Mouse (Mus musculus) stomach, postnatal 0 days (tissue): ENCODE measurements around the gene Afmid. TPM values are rescaled to one million over a fixed set of nuclear protein-coding genes. Genes with fewer than 3 reads are reported as not detected.

ENCODE experiments used
- ATAC-seq: fragments of 200-750 bp; cut with Nextera tagmentation; 2 replicates; pipeline ENCODE4 v1.8.0; 2017; ENCODE audit not compliant: low FRiP score, low TSS enrichment
- DNase-seq: peaks from one replicate; pipeline ENCODE4 v3.0.0-alpha.2; 2016; ENCODE audit warnings: low spot score
- H3K27ac ChIP-seq: fragments of 300-500 bp; sonication (generic); replicated peaks from 2 replicates; pipeline ENCODE4 v1.5.1; 2014; ENCODE audit warnings: mild to moderate bottlenecking, control low read depth
- H3K27me3 ChIP-seq: fragments of 300-500 bp; sonication (generic); 2 replicates; pipeline ENCODE4 v1.6.1; 2014; ENCODE audit warnings: low read length; ENCODE audit not compliant: control insufficient read depth, insufficient read depth
- H3K36me3 ChIP-seq: fragments of 300-500 bp; sonication (generic); 2 replicates; pipeline ENCODE4 v1.6.1; 2014; ENCODE audit warnings: low read length, mixed read lengths; ENCODE audit not compliant: control insufficient read depth, insufficient read depth
- H3K4me1 ChIP-seq: fragments of 300-500 bp; sonication (generic); replicated peaks from 2 replicates; pipeline ENCODE4 v1.6.1; 2014; ENCODE audit warnings: antibody characterized with exemption; ENCODE audit not compliant: control insufficient read depth, insufficient read depth
- H3K4me2 ChIP-seq: fragments of 300-500 bp; sonication (generic); replicated peaks from 2 replicates; pipeline ENCODE4 v1.6.1; 2014; ENCODE audit warnings: low read depth, mild to moderate bottlenecking, control low read depth, moderate library complexity
- H3K4me3 ChIP-seq: fragments of 300-500 bp; sonication (generic); 2 replicates; pipeline ENCODE4 v1.5.1; 2014; ENCODE audit warnings: low read depth, low read length, control low read depth
- H3K9ac ChIP-seq: fragments of 300-500 bp; sonication (generic); 2 replicates; pipeline ENCODE4 v1.6.1; 2014; ENCODE audit warnings: mild to moderate bottlenecking, low read length, control low read depth, mixed read lengths
- H3K9me3 ChIP-seq: fragments of 300-500 bp; sonication (generic); 2 replicates; pipeline ENCODE4 v1.6.1; 2016; ENCODE audit warnings: low read length; ENCODE audit not compliant: control insufficient read depth
- CTCF ChIP-seq: IDR thresholded peaks from 2 replicates; pipeline ENCODE4 v1.5.1; 2016; ENCODE audit warnings: antibody characterized with exemption, low read depth, mild to moderate bottlenecking, moderate library complexity
- EP300 ChIP-seq: optimal IDR thresholded peaks from 2 replicates; pipeline ENCODE3; 2016; ENCODE audit warnings: antibody characterized with exemption
- WGBS: fragments of 180-500 bp; shearing (Covaris S2); extraction: QIAGEN DNeasy Blood & Tissue Kit; methylation state at CpG from one replicate; pipeline ENCODE4 v1.1.7; 2014; 5-methylcytosine and 5-hydroxymethylcytosine counted together
- polyA plus RNA-seq: library from polyadenylated mRNA; unstranded; fragments of >200 nt; fragmentation: Nextera tagmentation; extraction: Ambion mirVana; gene quantifications from 2 replicates; pipeline ENCODE4 v1.2.1, GENCODE M21; 2015

Gene Afmid
- polyA plus RNA-seq, 1 experiment from 2014 or later = 5.7 TPM

GRCm38 (mm10) chr11:117779434-117780198, 46.1 kb upstream of the Afmid start:
- H3K9me3 ChIP-seq = no peaks in the 10 kb centered on the region
- peak overlapping the region; percentile 71 for H3K9ac ChIP-seq
- H3K4me1 ChIP-seq = peaks cover 9% of the 10 kb centered on the region
- 0 out of 2 replicates have a peak, but pooled peaks cover 2% of the 10 kb centered on the region for H3K36me3 ChIP-seq
- peak overlapping the region; percentile 98 for H3K27ac ChIP-seq
- ATAC-seq (peak; percentile 49), DNase-seq (peak; percentile 85)
- no peak for TF ChIP-seq EP300
- TF ChIP-seq CTCF = no peak
- 4% methylated on average over 38 of the region's 38 CpGs for WGBS
- no peaks in the 10 kb centered on the region for H3K27me3 ChIP-seq
- peak overlapping the region; percentile 80 for H3K4me2 ChIP-seq
- peak overlapping the region; percentile 54 for H3K4me3 ChIP-seq

DNA sequence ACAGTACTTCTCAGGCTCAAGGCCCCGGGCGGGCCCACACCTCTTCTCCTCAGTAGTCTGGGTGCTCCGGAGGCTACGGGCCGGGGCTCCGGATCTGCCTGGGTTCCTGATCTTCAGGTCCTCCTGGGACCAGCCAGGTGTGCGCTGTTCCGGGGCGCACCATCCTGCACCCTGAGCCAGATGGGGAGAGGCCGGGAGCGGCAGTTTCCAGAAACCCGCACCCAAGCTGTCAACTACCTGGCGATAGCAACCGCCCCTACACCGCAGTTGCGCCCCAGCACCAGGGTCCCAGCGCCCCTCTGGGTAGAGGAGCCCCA, 45.6 kb upstream of the Afmid start:
- Histone ChIP-seq H3K4me3 (peak overlapping the region; percentile 54), H3K27ac (peak overlapping the region; percentile 98), H3K4me1 (peaks cover 9% of the 10 kb centered on the region), H3K27me3 (no peaks in the 10 kb centered on the region), H3K36me3 (0 out of 2 replicates have a peak, but pooled peaks cover 2% of the 10 kb centered on the region), H3K9me3 (no peaks in the 10 kb centered on the region), H3K4me2 (peak overlapping the region; percentile 80), H3K9ac (peak overlapping the region; percentile 71)
- TF ChIP-seq CTCF = no peak
- no peak for TF ChIP-seq EP300
- DNase-seq = no peak
- peak; percentile 25 for ATAC-seq
- WGBS = 4% methylated on average over 16 of the region's 17 CpGs

DNA sequence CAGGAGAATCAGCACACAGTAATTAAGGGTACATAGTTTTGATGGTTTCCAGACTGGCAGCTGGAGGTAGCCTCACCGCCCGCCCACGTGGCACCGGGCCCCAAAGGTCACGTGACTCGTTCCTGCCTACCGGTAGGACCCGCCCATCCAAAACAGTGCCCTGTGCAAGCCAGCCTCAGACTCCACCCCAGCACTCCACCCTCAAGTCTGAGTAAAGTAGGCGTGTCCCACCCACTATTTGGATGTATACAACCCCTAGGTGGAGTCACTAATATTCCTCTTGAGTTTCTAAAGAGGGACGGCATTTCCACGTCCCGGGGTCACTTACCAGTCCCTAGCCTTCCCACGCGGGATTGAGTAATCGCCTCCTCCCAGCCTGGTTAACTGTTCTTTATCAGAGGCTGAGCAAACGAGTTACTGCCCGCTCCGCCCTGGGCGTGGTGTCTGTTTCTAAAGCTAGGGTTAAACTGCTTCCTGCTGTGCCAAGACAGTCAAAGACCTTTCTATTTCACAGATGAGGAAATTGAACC, 45.1 kb upstream of the Afmid start:
- Histone ChIP-seq H3K36me3 (0 out of 2 replicates have a peak, but pooled peaks cover 2% of the 10 kb centered on the region), H3K9ac (peak overlapping the region; percentile 71), H3K27ac (peak overlapping the region; percentile 98), H3K4me1 (peaks cover 9% of the 10 kb centered on the region), H3K4me3 (peak overlapping the region; percentile 54), H3K27me3 (no peaks in the 10 kb centered on the region), H3K4me2 (peak overlapping the region; percentile 80), H3K9me3 (no peaks in the 10 kb centered on the region)
- peak; percentile 86 for ATAC-seq
- peak; percentile 42; the same call in 1 of the 2 replicates for TF ChIP-seq CTCF
- TF ChIP-seq EP300 = peak; percentile 89
- DNase-seq = peak; percentile 95
- WGBS = 3% methylated on average over 19 of the region's 19 CpGs

GRCm38 (mm10) chr11:117781199-117781821, 44.4 kb upstream of the Afmid start:
- H3K36me3 ChIP-seq = 0 out of 2 replicates have a peak, but pooled peaks cover 2% of the 10 kb centered on the region
- TF ChIP-seq EP300 (no peak), CTCF (no peak)
- H3K4me1 ChIP-seq = peaks cover 9% of the 10 kb centered on the region
- DNase-seq = peak; percentile 73
- peak overlapping the region; percentile 98 for H3K27ac ChIP-seq
- H3K9me3 ChIP-seq = no peaks in the 10 kb centered on the region
- WGBS = 18% methylated on average over 18 of the region's 18 CpGs
- peak overlapping the region; percentile 31; the same call in 1 of the 2 replicates for H3K9ac ChIP-seq
- H3K27me3 ChIP-seq = no peaks in the 10 kb centered on the region
- peak overlapping the region; percentile 80 for H3K4me2 ChIP-seq
- peak; percentile 5; the same call in 1 of the 2 replicates for ATAC-seq
- peak overlapping the region; percentile 17; the same call in 1 of the 2 replicates for H3K4me3 ChIP-seq

GRCm38 (mm10) chr11:117781993-117782704, 43.6 kb upstream of the Afmid start, which contains the start of the genes Tmc8 and Tmc6:
TSS of gene Tmc8 (plus strand) at chr11:117782076.
TSS of gene Tmc6 (minus strand) at chr11:117782198.
- Histone ChIP-seq H3K9ac (peak within 1 kb of the TSS; percentile 31), H3K4me1 (peaks cover 9% of the 10 kb centered on the region)
- no peak for DNase-seq

More at GRCm38 (mm10) chr11:117781993-117782704, 43.6 kb upstream of the Afmid start, which contains the start of the genes Tmc8 and Tmc6:
- Histone ChIP-seq H3K9me3 (no peaks in the 10 kb centered on the region), H3K36me3 (0 out of 2 replicates have a peak, but pooled peaks cover 2% of the 10 kb centered on the region), H3K27me3 (no peaks in the 10 kb centered on the region), H3K4me2 (peak within 1 kb of the TSS; percentile 80), H3K4me3 (peak within 1 kb of the TSS; percentile 17), H3K27ac (peak within 1 kb of the TSS; percentile 98)
- ATAC-seq = no peak
- TF ChIP-seq EP300 (no peak), CTCF (no peak)
- whole genome bisulfite sequencing = 46% methylated on average over 21 of the region's 24 CpGs
